Mouse (Mus musculus) megakaryocyte-erythroid progenitor cell, adult 5-6 weeks (primary cell): Measurements from ENCODE around the gene Cfap54. TPM values are rescaled to one million over a fixed set of nuclear protein-coding genes. Genes with fewer than 3 reads are reported as not detected.

Source experiments
- ATAC-seq: replicated peaks from 2 replicates; pipeline ENCODE4 v1.8.0; 2016; ENCODE audit warnings: mild to moderate bottlenecking, inconsistent platforms; ENCODE audit not compliant: severe bottlenecking, poor library complexity, low FRiP score, low TSS enrichment
- total RNA-seq, 2 experiments: library from RNA; stranded (forward) in 1 of 2; stranded (reverse) in 1 of 2; fragments of 200-1000, 215-1000 nt in 1 of 2; fragments of >200 nt in 1 of 2; fragmentation: Nextera tagmentation in 1 of 2; gene quantifications; 2 replicates each; pipeline ENCODE4 v1.2.3; 2014 to 2017

Gene Cfap54
- total RNA-seq, 2 experiments from 2014 or later = 1.5 to 1.6 TPM

DNA sequence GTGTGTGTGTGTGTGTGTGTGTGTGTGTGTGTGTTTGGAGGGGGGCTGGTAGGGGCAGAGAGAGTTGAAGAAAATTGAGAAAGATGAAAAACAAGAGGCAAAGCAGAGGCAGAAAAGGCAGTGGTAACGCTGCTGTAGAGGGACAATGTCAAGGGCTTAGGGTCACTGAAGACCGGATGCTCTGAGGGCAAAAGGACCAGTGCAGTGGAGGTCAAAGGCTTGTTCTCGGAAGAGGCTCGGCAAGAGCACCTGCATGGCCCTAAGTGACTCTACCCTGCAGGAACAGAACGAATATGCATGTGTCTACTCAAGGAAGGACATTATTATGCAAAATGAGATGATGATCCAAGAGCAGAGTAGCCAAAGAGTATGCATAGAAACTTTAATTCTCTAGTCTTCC, 264.5 kb downstream of the Cfap54 start:
- no peak for ATAC-seq

DNA sequence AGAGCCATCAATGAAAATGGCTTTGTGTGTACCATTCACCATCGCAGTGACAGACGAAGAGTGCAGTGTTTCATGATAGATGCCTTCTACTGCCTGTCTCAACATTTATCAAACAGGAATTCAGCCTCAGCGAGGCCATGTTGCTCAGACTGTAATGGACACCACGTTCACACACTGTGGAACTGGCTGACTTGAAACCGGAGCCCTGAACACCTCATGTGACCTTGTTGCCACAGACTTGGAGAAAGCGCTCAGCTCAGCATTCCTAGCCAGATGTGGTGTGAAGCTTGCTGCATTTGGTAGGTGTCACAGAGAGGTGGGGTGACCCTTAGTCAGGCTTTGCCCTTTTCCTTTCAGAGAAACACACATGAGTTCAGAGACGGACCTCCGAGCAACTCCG, 270.5 kb downstream of the Cfap54 start:
- no peak for ATAC-seq

DNA sequence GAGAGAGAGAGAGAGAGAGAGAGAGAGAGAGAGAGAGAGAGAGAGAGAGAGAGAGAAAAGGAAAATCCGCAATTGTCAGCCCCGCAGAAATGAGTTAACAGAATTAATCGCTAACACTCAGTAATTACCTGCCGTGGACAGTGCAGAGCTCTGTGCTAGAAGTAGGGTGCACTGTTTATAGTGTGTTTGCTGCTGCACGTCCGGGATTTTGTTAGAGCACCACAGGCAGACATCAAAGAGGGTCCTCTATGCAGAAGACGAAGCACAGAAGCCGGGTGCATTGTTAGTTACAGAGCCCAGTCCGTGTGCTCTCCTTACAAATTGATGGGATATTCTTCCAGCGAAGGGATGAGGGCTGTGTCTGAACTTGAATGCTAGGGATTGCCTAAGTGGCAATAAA, 289.5 kb downstream of the Cfap54 start:
- ATAC-seq = no peak

DNA sequence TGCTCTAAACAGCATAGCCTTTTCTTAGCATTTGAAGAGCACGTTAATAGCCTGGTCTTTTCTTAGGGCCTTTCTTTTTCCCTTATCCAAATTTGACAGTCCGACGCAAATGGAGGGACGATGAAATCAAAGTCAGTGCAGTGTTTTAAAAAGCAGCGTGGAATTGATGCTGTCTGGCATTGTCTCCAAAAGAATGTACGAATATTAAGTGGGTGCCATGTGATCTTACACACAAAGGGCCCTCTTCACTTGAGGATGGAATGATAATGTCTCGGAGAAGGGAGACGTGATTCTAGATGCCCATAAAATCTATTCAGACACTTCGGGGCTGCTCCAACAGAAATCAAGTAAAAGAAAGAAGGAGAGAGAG, 289.9 kb downstream of the Cfap54 start:
- ATAC-seq = no peak

GRCm38 (mm10) chr10:92790893-92791530, 290.4 kb downstream of the Cfap54 start:
- ATAC-seq = no peak

- ATAC-seq = no peak
Measured at GRCm38 (mm10) chr10:92790247-92790646, 291.2 kb downstream of the Cfap54 start.

DNA sequence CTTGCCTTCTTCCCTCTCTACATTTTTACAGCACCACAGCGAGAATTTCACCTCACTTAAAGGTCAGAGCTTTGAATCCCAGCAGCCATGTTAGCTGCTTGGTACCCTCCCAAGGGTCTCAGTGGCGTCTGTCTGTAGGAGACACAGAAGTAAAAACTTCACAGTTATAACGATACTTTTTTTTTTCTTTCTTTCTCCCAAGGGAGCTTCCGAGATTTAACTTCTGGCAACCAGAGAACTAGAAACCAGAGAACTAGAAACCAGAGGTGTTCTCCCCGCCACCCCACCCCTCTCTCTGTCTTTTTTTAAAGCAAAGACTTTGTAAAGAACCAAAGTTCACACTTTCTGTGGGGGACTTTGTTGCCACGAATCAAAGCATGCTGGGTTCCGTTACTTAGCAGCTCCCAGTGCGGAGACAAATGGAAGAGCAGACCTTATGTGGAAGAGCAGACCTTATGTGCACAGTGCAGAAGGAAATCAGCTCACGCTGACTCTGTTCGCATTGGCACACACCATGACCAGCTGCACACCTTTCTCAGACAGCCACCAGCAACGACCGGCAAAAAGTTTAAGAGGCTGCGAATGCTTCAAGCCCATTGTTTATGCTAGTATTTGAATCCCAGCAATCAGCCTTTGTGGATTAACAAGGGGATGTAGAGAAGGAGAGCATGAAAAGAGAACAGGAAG, 292.9 kb downstream of the Cfap54 start:
- ATAC-seq = no peak

- ATAC-seq = no peak
Measured at GRCm38 (mm10) chr10:92782691-92783090, 298.7 kb downstream of the Cfap54 start.

GRCm38 (mm10) chr10:92754359-92754758, 327.1 kb downstream of the Cfap54 start:
- ATAC-seq = no peak

GRCm38 (mm10) chr10:92730339-92730738, 351.1 kb downstream of the Cfap54 start:
- no peak for ATAC-seq

DNA sequence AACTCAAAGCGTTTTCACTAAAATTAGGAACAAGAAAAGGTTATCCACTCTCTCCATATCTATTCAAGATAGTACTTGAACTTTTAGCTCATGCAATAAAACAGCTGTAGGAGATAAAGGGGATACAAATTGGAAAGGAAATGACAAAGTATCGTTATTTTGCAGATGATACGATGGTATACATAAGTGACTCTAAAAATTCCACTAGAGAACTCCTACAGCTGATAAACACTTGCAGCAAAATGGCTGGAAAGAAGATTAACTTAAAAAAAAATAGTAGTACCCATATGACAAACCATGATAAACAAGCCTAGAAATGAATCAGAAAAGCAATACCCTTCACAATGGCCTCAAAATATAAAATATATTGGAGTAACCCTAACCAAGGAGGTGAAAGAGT, 352.7 kb downstream of the Cfap54 start:
- ATAC-seq = no peak

Other genes with a start within 250 kb of the Cfap54 start
- gene Cdk17, start 79.3 kb upstream of the Cfap54 start, total RNA-seq (2014; fragmentation: Nextera tagmentation) = 48.0 and 71.7 TPM in 2 replicates
- 69.4 and 88.0 TPM in 2 replicates for gene Cdk17, start 79.3 kb upstream of the Cfap54 start, total RNA-seq (2017)
- 8.7 and 8.9 TPM in 2 replicates for gene Elk3, start 229.5 kb upstream of the Cfap54 start, total RNA-seq (2014; fragmentation: Nextera tagmentation)
- gene Elk3, start 229.5 kb upstream of the Cfap54 start, total RNA-seq (2017) = 6.8 and 7.2 TPM in 2 replicates